8 mouse cellular contexts compared by ENCODE assay signal in the genomic region with DNA sequence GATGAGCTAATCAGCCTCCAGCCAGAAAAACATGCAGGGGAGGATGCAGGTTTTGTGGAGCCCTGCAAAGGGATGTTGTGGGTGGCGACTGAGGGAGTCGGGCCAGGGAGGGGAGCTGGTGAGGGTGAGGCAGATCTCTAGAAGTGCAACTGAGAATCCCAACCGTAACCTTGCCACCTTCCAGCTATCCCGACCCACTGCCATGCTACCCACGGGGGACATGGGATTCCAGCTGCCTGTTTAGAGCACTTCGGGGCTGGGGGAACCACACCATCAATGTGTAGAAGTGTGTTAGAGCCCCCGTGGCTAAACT. TPM values are rescaled to one million over a fixed set of nuclear protein-coding genes. Genes with fewer than 3 reads are reported as not detected.
DNase-seq lines count a peak whose midpoint lies in the region; ATAC-seq and TF ChIP-seq lines count a peak whose summit lies in the region.

No protein-coding gene starts in this region.

- H3K27ac ChIP-seq in heart, embryonic 11.5 days (ENCODE audit: low read depth, low read length) = no peak overlapping the region
- no peak overlapping the region for H3K27ac ChIP-seq in MEL (ENCODE audit: control insufficient read depth, low read depth, low read length)
- 0 out of 2 replicates have a peak overlapping the region, but pooled peaks have one; percentile 29 for H3K27ac ChIP-seq in hindbrain, embryonic 10.5 days
- H3K27ac ChIP-seq in midbrain, embryonic 10.5 days (replicated peaks) = no peak overlapping the region

- no peak for TF ChIP-seq CTCF in MEL (IDR thresholded peaks at IDR 0.05 in 2 of 3, conservative IDR thresholded peaks at IDR 0.05 in 1 of 3; ENCODE audit: control insufficient read depth in 1 of 3, insufficient read depth in 1 of 3, low read depth in 2 of 3, low read length in 3 of 3, poor library complexity in 1 of 3, severe bottlenecking in 1 of 3)

- TF ChIP-seq EP300 in MEL (IDR thresholded peaks at IDR 0.05; ENCODE audit: low read depth in 1 of 2, low read length in 2 of 2) = no peak

- no peaks in the 10 kb centered on the region for H3K79me2 ChIP-seq in MEL (ENCODE audit: control insufficient read depth, insufficient read depth, low read length, poor library complexity)

- H3K4me3 ChIP-seq in heart, embryonic 11.5 days (ENCODE audit: low read depth, low read length) = no peak overlapping the region
- no peak overlapping the region for H3K4me3 ChIP-seq in MEL (ENCODE audit: control insufficient read depth in 1 of 2, insufficient read depth in 1 of 2, low read depth in 2 of 2, low read length in 2 of 2)
- peak overlapping the region; percentile 36 for H3K4me3 ChIP-seq in hindbrain, embryonic 10.5 days
- H3K4me3 ChIP-seq in midbrain, embryonic 10.5 days = peak overlapping the region; percentile 25; the same call in 1 of the 2 replicates

- no peaks in the 10 kb centered on the region for H3K36me3 ChIP-seq in heart, embryonic 11.5 days (ENCODE audit: control insufficient read depth, insufficient read depth, low read length)
- no peaks in the 10 kb centered on the region for H3K36me3 ChIP-seq in MEL (ENCODE audit: control insufficient read depth in 1 of 2, insufficient read depth in 2 of 2, low read length in 2 of 2)
- H3K36me3 ChIP-seq in hindbrain, embryonic 10.5 days = no peaks in the 10 kb centered on the region
- no peaks in the 10 kb centered on the region for H3K36me3 ChIP-seq in midbrain, embryonic 10.5 days

- H3K9me3 ChIP-seq in heart, embryonic 11.5 days (replicated peaks; ENCODE audit: control insufficient read depth, low read length) = no peaks in the 10 kb centered on the region
- H3K9me3 ChIP-seq in MEL (replicated peaks; ENCODE audit: insufficient read depth, low read length) = no peaks in the 10 kb centered on the region
- H3K9me3 ChIP-seq in hindbrain, embryonic 10.5 days = no peaks in the 10 kb centered on the region
- no peaks in the 10 kb centered on the region for H3K9me3 ChIP-seq in midbrain, embryonic 10.5 days (replicated peaks)

- TF ChIP-seq RAD21 in MEL (IDR thresholded peaks at IDR 0.05; ENCODE audit: low read depth, low read length) = no peak

- no peak for DNase-seq in heart, postnatal 14 days
- DNase-seq in MEL (ENCODE audit: low read depth, low spot score) = no peak
- DNase-seq in hindbrain, embryonic 10.5 days (ENCODE audit: low spot score) = no peak
- no peak for DNase-seq in midbrain, embryonic 10.5 days (ENCODE audit: low spot score)
- DNase-seq in right cerebral cortex, postnatal 14 days = no peak
- DNase-seq in left cerebral cortex, postnatal 10 days (ENCODE audit: extremely low spot score in 1 of 2, low spot score in 2 of 2) = no peak

- H3K9ac ChIP-seq in heart, embryonic 11.5 days (ENCODE audit: low read depth, low read length) = no peak overlapping the region
- no peak overlapping the region for H3K9ac ChIP-seq in MEL (ENCODE audit: control insufficient read depth, low read depth, low read length, poor library complexity, severe bottlenecking)

- intact Hi-C loops in heart, postnatal 14 days (cut with DNase I) = loop anchor here (1.0 kb wide), 2 partner anchors 28 to 49 kb away; no protein-coding TSS in a partner anchor
- intact Hi-C loops in left cerebral cortex, postnatal 10 days (cut with DNase I) = loop anchor here (2.0 to 5.0 kb wide), 2 partner anchors 27 to 53 kb away; partner anchors contain the start of gene Gltp

- peaks cover 34% of the 10 kb centered on the region for H3K27me3 ChIP-seq in heart, embryonic 11.5 days (ENCODE audit: control insufficient read depth, insufficient read depth, low read length)
- H3K27me3 ChIP-seq in MEL (ENCODE audit: control insufficient read depth in 1 of 2, insufficient read depth in 2 of 2, low read length in 2 of 2) = no peaks in the 10 kb centered on the region
- H3K27me3 ChIP-seq in hindbrain, embryonic 10.5 days (ENCODE audit: insufficient read depth, poor library complexity, severe bottlenecking) = peaks cover 42% of the 10 kb centered on the region
- peaks cover 56% of the 10 kb centered on the region for H3K27me3 ChIP-seq in midbrain, embryonic 10.5 days (ENCODE audit: low read depth, poor library complexity, severe bottlenecking)

- no peak for TF ChIP-seq POLR2A in MEL (IDR thresholded peaks at IDR 0.05; ENCODE audit: control insufficient read depth in 1 of 2, insufficient read depth in 1 of 2, low read depth in 1 of 2, low read length in 2 of 2, poor library complexity in 1 of 2)

- no peaks in the 10 kb centered on the region for H3K4me1 ChIP-seq in heart, embryonic 11.5 days (ENCODE audit: control insufficient read depth, insufficient read depth, low read length)
- H3K4me1 ChIP-seq in MEL (ENCODE audit: control insufficient read depth in 1 of 2, insufficient read depth in 2 of 2, low read length in 2 of 2) = no peaks in the 10 kb centered on the region; a peak in 1 of 4 replicates
- H3K4me1 ChIP-seq in hindbrain, embryonic 10.5 days (replicated peaks) = peaks cover 17% of the 10 kb centered on the region
- peaks cover 19% of the 10 kb centered on the region for H3K4me1 ChIP-seq in midbrain, embryonic 10.5 days

- WGBS in heart, embryonic 11.5 days (ENCODE audit: insufficient replicate concordance) = 25% methylated on average over 7 of the region's 7 CpGs
- WGBS in hindbrain, embryonic 10.5 days = 33% methylated on average over 7 of the region's 7 CpGs
- 31% methylated on average over 7 of the region's 7 CpGs for WGBS in midbrain, embryonic 10.5 days

- H3K4me2 ChIP-seq in heart, embryonic 11.5 days = peak overlapping the region; percentile 39

- ATAC-seq in heart, embryonic 11.5 days (replicated peaks; ENCODE audit: insufficient number of reproducible peaks, low FRiP score, low TSS enrichment) = no peak
- no peak for ATAC-seq in inflammation-experienced regulatory T-cells, adult 6 months

TF ChIP-seq in MEL, 35 proteins besides CTCF, POLR2A, EP300 and RAD21:
- TF ChIP-seq ELF1 (IDR thresholded peaks at IDR 0.05; ENCODE audit: low read depth, low read length) (no peak), MXI1 (IDR thresholded peaks at IDR 0.05; ENCODE audit: low read depth, low read length) (0 out of 2 replicates have a peak, but pooled peaks have one; percentile 21), TBP (IDR thresholded peaks at IDR 0.05; ENCODE audit: low read depth, low read length) (no peak), KAT2A (conservative IDR thresholded peaks at IDR 0.05; ENCODE audit: low read depth, low read length) (no peak)

RNA-seq across cellular contexts. Expression of gene Trpv4, which starts 18.6 kb away (rescaled TPM):
- polyA plus RNA-seq in heart, embryonic 11.5 days (2014; fragmentation: Nextera tagmentation; extraction: Ambion mirVana) = 0.87 and 0.97 TPM in 2 replicates
- total RNA-seq in heart, postnatal 14 days (2021) = 1 to 10 TPM; 5.8 to 5.9 TPM
- not detected in 2 replicates for total RNA-seq in MEL (2012; rRNA removed)
- under 1 TPM in 1 of 2 experiments, not detected in 1; 0.29 TPM for polyA plus RNA-seq in MEL (2012; ENCODE audit: insufficient read depth in 1 of 2, insufficient read length in 2 of 2, low read depth in 1 of 2, low replicate concordance in 2 of 2, missing spikeins in 1 of 2)
- polyA plus RNA-seq in hindbrain, embryonic 10.5 days (2016; fragmentation: Nextera tagmentation; extraction: Ambion mirVana) = 0.60 and 0.64 TPM in 2 replicates
- polyA plus RNA-seq in midbrain, embryonic 10.5 days (2016; fragmentation: Nextera tagmentation; extraction: Ambion mirVana) = 0.12 and 0.27 TPM in 2 replicates
- under 1 TPM; 0.19 to 0.90 (median 0.47) TPM for polyA plus RNA-seq in inflammation-experienced regulatory T-cells, adult 6 months (2017; shearing (Covaris generic))
- total RNA-seq in left cerebral cortex, postnatal 10 days (2021) = under 1 TPM; 0.64 to 0.79 TPM

RNA-seq across cellular contexts. Expression of gene Gltp, which starts 51.2 kb away (rescaled TPM):
- polyA plus RNA-seq in heart, embryonic 11.5 days (2014; fragmentation: Nextera tagmentation; extraction: Ambion mirVana) = 55.7 and 57.1 TPM in 2 replicates
- 10 to 100 TPM; 17.1 to 18.8 TPM for total RNA-seq in heart, postnatal 14 days (2021)
- total RNA-seq in MEL (2012; rRNA removed) = 18.3 and 18.8 TPM in 2 replicates
- 100 to 1,000 TPM in 1 of 2 experiments, 10 to 100 TPM in 1; 67.2 to 211 TPM for polyA plus RNA-seq in MEL (2012; ENCODE audit: insufficient read depth in 1 of 2, insufficient read length in 2 of 2, low read depth in 1 of 2, low replicate concordance in 2 of 2, missing spikeins in 1 of 2)
- polyA plus RNA-seq in hindbrain, embryonic 10.5 days (2016; fragmentation: Nextera tagmentation; extraction: Ambion mirVana) = 80.4 and 90.3 TPM in 2 replicates
- polyA plus RNA-seq in midbrain, embryonic 10.5 days (2016; fragmentation: Nextera tagmentation; extraction: Ambion mirVana) = 81.8 and 83.0 TPM in 2 replicates
- polyA plus RNA-seq in inflammation-experienced regulatory T-cells, adult 6 months (2017; shearing (Covaris generic)) = 100 to 1,000 TPM; 220 to 248 (median 235) TPM
- total RNA-seq in left cerebral cortex, postnatal 10 days (2021) = 10 to 100 TPM; 20.5 to 23.2 TPM

Comparison
In these comparisons a context has a peak if more than half of its experiments do, and no peak if none do; other contexts are left out.
1. H3K4me3 ChIP-seq: peak in hindbrain, embryonic 10.5 days (single experiment) and midbrain, embryonic 10.5 days (single experiment); none in heart, embryonic 11.5 days (single experiment) and MEL (0 of 2).